Mouse (Mus musculus) right cerebral cortex, adult 18-20 months (tissue): Measurements from ENCODE around the gene Zfp609.
A peak's percentile ranks its signal among the peaks of the same experiment; 100 is the strongest.
"Not testable (repeated sequence)": the region's sequence is repeated elsewhere in the genome, so short reads cannot be mapped to it uniquely, and the experiment has no call there.

Experiments used
- DNase-seq: peaks from one replicate; pipeline ENCODE4 v3.0.0; 2022; ENCODE audit warnings: mixed read lengths

The Zfp609 gene

GRCm38 (mm10) chr9:65703241-65703640, 124.1 kb downstream of the Zfp609 start:
- no peak for DNase-seq

GRCm38 (mm10) chr9:65702286-65702685, 125.1 kb downstream of the Zfp609 start:
- no peak for DNase-seq

- no peak for DNase-seq
Measured at GRCm38 (mm10) chr9:65700504-65700903, 126.9 kb downstream of the Zfp609 start.

DNA sequence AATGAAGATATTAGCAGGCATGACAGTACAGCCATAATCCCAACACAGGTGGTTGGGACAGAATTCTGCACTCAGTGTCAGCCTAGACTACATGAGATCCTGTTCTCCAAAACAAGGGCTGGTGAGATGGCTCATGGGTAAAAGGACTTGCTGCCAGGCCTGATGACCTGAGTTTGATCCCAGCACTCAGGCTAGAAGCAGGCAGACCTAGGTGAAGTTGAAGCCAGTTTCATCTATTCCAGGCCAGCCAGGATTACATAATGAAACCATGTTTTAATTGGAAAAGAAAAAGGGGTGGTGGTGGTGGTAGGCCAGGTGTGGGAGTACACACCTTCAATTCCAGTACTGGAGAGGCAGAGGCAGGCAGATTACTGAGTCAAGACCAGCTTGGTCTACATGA, 129.4 kb downstream of the Zfp609 start:
- DNase-seq = no peak

DNA sequence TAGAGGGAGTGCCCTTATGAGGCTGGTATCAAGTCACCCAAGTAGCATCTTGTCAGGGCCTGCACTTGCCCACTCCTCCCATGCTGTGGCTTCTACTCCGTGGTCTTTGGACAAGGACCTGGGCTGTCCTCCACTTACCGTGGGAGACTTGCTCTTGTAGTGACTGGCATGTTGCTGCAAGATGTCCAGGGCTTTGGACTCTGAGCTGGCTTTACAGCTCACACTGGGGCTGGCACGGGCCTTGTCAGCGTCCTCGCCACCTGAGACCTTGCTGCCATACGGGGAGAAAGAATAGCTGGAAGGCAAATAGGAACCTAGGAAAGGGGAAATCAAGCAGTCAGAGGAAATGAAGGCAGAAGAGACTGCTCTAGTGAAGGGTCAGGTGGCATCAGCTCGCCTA, 130.0 kb downstream of the Zfp609 start:
- DNase-seq = no peak

- DNase-seq = no peak
Measured at GRCm38 (mm10) chr9:65696337-65696736, 131.0 kb downstream of the Zfp609 start.

DNA sequence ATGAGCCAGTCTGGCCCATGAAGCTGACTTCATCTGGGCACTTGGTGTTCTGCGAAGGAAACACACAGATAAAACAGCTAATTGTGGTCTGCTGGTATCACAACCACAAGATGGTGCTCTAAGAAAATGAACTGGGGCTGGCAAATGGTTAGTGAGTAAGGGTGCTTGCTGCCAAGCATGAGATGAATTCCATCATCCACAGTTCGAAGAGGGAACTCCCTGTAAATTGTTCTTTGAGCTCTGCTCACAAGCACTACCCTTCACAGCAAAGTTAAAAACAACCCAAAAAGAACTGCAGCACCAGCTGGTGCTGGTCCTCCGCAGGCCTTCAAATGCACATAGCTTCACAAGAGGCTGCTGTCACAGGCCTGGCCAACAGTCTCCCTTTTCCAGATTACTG, 131.7 kb downstream of the Zfp609 start:
- peak; percentile 75 for DNase-seq

GRCm38 (mm10) chr9:65692959-65693603, 134.3 kb downstream of the Zfp609 start:
- no peak for DNase-seq

GRCm38 (mm10) chr9:65692466-65692865, 134.9 kb downstream of the Zfp609 start:
- DNase-seq = no peak

DNA sequence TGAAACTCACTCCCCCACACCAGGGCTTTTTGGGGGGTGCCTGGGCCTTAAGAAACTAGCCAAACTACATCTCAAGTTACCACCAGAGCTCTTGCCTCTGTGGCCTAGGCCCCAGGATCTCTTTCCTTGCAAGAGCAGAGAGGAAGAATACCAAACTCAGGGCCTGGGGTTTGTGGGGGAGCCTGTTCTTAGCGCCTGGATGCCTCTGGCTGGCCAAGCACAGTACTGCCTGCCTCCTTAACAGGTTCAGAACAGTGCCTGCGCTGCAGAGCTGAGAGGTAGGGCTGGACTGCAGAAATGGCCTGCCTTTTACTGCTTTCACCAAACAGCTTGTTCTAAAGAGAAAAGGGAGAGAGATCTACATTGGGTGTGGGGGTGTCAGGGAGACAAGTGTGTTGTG, 137.5 kb downstream of the Zfp609 start:
- DNase-seq = not testable (repeated sequence)

DNA sequence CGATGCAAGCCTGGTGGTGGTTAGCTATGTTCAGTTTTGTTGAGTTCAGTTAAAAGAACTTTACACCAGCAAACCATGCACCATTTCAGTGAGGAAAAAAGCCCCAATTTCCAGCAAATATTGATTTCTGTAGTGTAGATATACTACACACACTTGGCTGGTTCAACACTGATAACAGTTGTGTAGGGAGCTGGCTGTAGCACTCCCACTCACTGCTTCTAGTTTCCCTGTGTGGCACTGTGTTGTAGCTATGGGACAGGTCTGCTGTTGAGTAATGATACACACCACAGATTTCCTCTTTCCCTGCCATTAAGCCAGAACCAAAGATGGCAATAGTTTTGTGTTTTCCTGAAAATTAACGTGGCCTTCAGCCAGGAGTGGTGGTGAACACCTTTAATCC, 142.7 kb downstream of the Zfp609 start:
- DNase-seq = no peak

GRCm38 (mm10) chr9:65682994-65683393, 144.4 kb downstream of the Zfp609 start:
- no peak for DNase-seq

DNA sequence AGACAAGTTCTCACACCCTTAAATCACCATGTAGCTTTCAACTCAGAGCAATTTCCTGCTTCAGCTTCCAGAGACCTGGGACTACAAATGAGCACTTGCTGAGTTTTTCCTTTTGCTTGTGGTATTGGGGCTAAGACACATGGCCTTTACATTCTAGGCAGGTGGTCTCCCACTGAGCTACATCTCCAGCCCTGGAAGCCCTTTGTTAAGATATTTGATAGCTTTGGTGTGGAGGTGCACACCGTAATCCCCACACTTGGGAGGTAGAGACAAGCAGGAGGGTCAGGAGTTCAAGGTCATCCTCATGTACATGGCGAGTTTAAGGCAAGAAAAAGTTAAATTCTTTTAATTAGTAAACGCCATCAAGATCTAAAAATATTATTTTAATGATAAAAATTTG, 145.2 kb downstream of the Zfp609 start:
- DNase-seq = no peak

DNA sequence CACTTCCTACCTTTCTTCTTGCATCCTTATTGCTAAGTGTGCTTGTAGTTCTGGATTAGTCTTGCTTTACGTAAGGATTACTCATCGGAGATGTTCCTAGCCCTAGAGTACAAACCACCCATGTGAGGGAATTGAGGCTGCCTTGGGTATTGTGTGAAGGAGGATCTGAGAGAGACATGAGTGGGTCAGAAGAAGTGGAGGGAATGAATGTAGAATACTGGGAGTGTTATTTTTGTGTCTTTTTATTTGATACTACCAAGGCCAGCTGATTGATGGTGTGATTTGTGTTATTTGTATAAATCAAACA, 145.8 kb downstream of the Zfp609 start:
- peak; percentile 38 for DNase-seq

DNA sequence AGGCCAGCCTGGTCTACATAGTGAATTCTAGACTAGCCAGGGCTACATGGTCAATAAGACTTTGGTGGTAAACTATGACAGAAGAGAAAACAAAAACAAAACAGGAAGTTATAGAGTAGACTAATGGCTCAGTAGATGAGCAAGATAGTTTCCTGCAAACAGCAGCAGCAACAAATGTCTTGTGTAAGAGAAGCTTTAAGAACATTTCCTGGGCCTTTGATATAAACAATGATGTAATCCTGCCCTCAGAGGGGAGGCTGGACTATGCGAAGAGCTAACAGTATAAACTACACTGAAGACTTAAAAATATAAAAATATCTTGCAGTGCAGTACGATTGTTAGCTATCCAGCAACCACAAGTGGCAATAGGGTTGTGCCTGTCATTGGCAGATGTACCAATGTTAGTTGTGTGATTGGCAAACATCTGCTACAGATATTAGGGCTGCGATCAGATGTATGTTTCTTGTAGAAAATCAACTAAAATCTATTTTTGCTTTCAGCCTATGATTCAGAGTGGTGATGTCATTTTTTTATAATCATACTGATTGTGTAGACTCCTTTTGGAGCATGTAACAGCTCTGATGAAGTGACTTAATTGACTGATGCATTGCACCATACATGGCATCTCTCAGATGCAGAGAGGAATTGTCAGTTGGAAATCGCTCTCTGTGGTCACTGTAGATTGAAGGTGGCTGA, 146.3 kb downstream of the Zfp609 start:
- DNase-seq = no peak

- peak; percentile 40 for DNase-seq
Measured at GRCm38 (mm10) chr9:65679181-65679761, 148.1 kb downstream of the Zfp609 start.

DNA sequence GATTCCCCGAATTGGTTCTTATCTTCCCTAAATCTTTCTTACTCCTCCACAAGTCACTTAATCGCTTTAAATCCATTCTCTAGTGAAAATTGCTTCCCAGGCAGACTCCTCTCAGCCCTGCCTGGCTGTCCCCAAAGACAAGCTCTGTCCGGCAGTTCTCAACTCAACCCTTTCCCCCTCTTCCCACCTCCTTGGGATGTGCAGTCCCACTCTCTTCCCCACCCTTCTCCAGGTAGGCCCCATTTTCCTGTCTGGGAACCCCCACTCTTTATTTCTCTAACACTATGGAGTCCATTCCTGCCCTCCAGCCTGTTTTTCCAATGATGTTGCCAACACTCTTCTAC, 150.3 kb downstream of the Zfp609 start:
- no peak for DNase-seq

- peak; percentile 97 for DNase-seq
Measured at GRCm38 (mm10) chr9:65676358-65677118, 150.8 kb downstream of the Zfp609 start.

DNA sequence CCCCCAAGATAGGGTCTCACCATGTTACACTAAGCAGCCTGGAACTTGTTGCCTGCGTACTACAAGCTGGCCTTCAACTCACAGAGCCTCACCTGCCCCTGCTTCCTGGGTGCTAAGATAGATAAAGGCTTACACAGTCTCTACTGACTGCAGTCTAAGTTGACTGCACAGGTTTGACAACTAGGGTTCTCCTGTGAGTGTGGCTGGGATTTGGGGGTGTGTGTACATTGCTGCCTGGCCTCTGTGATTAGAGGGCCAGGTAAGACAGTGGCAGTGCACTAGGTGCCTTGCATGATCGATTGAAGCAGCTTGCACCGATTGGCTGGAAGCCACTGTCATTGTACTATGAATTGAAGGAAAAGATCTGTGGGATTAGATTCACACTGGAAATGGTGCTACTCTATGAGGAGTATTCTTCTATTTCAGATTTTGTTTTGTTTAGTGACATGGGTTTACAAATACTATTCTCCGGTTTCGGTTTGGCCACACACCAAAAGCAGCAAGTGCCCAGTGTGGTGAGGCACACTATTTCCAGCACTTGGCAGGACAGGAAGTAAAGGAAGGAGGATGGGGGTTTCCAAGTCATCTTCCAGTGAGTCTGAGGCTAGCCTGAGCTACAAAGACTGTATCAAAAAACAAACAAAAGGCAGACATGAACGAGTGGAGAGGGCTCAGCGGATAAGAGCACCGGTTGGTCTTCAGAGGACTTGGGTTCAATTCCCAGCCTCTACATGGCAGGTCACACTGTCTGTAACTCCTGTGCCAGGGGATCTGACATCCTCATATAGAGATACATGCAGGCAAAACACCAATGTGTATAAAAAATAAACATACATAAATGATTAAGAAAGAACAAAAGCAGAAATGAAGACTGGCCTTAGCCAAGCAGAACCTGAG, 151.7 kb downstream of the Zfp609 start:
- no peak for DNase-seq

GRCm38 (mm10) chr9:65672996-65673395, 154.4 kb downstream of the Zfp609 start:
- DNase-seq = no peak

- DNase-seq = no peak
Measured at GRCm38 (mm10) chr9:65671431-65671931, 155.9 kb downstream of the Zfp609 start.

GRCm38 (mm10) chr9:65667701-65668100, 159.7 kb downstream of the Zfp609 start, which contains the start of gene Oaz2:
Oaz2 (plus strand) TSS chr9:65668001.
- DNase-seq = no peak

DNA sequence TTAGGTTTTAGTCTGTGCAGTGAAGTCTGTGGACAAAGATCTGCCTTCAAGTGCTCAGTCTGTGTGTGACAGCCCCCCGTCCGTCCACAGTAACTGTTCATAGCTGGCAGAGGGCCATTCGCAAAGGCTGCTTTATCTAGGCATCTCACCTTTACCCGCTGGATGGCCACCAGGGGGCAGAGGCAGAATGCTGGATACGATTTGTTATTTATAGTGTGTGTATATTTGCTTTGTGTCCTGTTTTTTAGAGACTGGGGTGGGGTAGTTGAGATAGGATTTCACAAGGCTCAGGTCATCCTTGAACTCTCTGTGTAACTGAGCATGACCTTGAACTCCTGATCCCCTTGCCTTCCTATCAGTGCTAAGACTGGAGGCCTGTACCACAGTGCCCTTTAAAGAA, 161.3 kb downstream of the Zfp609 start:
- peak; percentile 37 for DNase-seq
